Mouse (Mus musculus) ES-Bruce4 (cell line): ENCODE measurements around the gene Hsd3b5. TPM values are rescaled to one million over a fixed set of nuclear protein-coding genes. Genes with fewer than 3 reads are reported as not detected.
"Not testable (repeated sequence)": the region's sequence is repeated elsewhere in the genome, so short reads cannot be mapped to it uniquely, and the experiment has no call there.

Experiments
- H3K27ac ChIP-seq: 2 replicates; pipeline ENCODE4 v1.5.1; 2012; ENCODE audit warnings: low read length, inconsistent platforms; ENCODE audit not compliant: insufficient read depth
- H3K27me3 ChIP-seq: 2 replicates; pipeline ENCODE4 v1.6.1; 2012; ENCODE audit warnings: mild to moderate bottlenecking, low read length, inconsistent platforms; ENCODE audit not compliant: control insufficient read depth, poor library complexity, insufficient read depth, severe bottlenecking
- H3K36me3 ChIP-seq: 2 replicates; pipeline ENCODE4 v1.6.1; 2012; ENCODE audit warnings: inconsistent platforms, mild to moderate bottlenecking, low read length, moderate library complexity; ENCODE audit not compliant: control insufficient read depth, poor library complexity, insufficient read depth, severe bottlenecking
- H3K4me1 ChIP-seq: one replicate; pipeline ENCODE4 v1.8.1; 2011; ENCODE audit warnings: low read length; ENCODE audit not compliant: control insufficient read depth, insufficient read depth
- H3K4me3 ChIP-seq: 2 replicates; pipeline ENCODE4 v1.5.1; 2011; ENCODE audit warnings: low read depth, mild to moderate bottlenecking, low read length
- H3K9ac ChIP-seq: 2 replicates; pipeline ENCODE4 v1.6.1; 2012; ENCODE audit warnings: low read depth, mild to moderate bottlenecking, inconsistent platforms; ENCODE audit not compliant: poor library complexity, severe bottlenecking
- H3K9me3 ChIP-seq: replicated peaks from 2 replicates; pipeline ENCODE4 v1.6.1; 2012; ENCODE audit warnings: mild to moderate bottlenecking, low read length, inconsistent platforms; ENCODE audit not compliant: control insufficient read depth, poor library complexity, insufficient read depth, severe bottlenecking
- CTCF ChIP-seq: IDR thresholded peaks from one replicate; pipeline ENCODE4 v1.8.1; 2011; ENCODE audit warnings: low read depth, low read length
- EP300 ChIP-seq: IDR thresholded peaks from 2 replicates; pipeline ENCODE4 v1.6.1; 2011; ENCODE audit warnings: low read depth, low read length; ENCODE audit not compliant: insufficient read depth
- POLR2A ChIP-seq: IDR thresholded peaks from one replicate; pipeline ENCODE4 v1.8.1; 2011; ENCODE audit warnings: low read length; ENCODE audit not compliant: insufficient read depth
- polyA plus RNA-seq: library from polyadenylated mRNA; stranded (reverse); fragments of >200 nt; gene quantifications from 2 replicates; pipeline ENCODE4 v1.2.4, GENCODE M21; 2011; ENCODE audit warnings: low read depth; ENCODE audit not compliant: missing spikeins, insufficient read depth, insufficient read length

Hsd3b5 gene
- polyA plus RNA-seq, result not detected in 2 replicates

DNA sequence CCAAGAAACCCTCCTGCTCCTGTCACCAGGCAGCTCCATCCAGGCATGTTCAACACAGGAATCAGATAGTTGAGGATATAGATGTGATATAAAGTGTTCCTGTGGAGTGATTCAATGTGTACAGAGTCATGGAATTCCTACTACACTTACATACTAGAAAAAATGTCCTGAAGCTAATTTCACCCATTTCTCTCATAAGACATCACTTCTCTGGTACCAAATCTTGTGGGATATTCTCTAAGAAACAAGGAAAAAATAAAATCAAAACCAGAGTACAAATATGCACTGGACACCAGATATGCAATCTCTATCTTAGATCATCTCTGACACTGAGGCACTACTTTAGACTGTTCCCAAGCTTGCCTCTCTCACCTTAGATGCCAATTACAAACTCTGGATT is at the start of gene Hsd3b5:
Hsd3b5 (minus strand) TSS at position 101 of the 400 bp plus-strand sequence.
- TF ChIP-seq EP300 (no peak), POLR2A (no peak), CTCF (no peak)
- no peak within 1 kb of the TSS for H3K9ac ChIP-seq
- H3K9me3 ChIP-seq, result no peaks in the 10 kb centered on the region
- H3K27ac ChIP-seq, result no peak within 1 kb of the TSS
- no peaks in the 10 kb centered on the region for H3K36me3 ChIP-seq
- no peaks in the 10 kb centered on the region for H3K4me1 ChIP-seq
- H3K4me3 ChIP-seq, result no peak within 1 kb of the TSS
- no peaks in the 10 kb centered on the region for H3K27me3 ChIP-seq

DNA sequence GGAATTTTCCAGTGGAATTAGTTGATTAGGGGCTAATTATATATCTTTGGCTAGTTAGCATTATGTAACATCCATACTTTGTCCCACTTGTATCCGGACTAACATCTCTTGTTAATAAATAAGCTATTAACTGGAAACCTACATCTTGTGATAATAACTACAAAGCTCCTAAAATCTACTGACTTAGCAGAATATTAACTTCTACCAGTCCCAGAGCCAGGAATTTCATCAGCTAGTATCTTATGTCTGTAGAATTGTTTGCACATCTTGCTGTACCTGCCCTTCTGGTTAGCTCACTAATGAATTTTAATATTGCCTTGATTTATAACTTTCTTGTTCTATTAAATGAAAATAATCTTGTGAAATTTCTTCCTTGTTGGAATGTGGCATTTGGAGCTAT is 5.1 kb upstream of the Hsd3b5 start:
- H3K27ac ChIP-seq, result no peak overlapping the region
- H3K4me1 ChIP-seq, result no peaks in the 10 kb centered on the region
- H3K9ac ChIP-seq, result no peak overlapping the region
- H3K36me3 ChIP-seq, result no peaks in the 10 kb centered on the region
- no peaks in the 10 kb centered on the region for H3K27me3 ChIP-seq
- H3K9me3 ChIP-seq, result no peaks in the 10 kb centered on the region
- H3K4me3 ChIP-seq, result no peak overlapping the region
- TF ChIP-seq POLR2A, result no peak
- TF ChIP-seq CTCF, result no peak
- TF ChIP-seq EP300, result no peak

DNA sequence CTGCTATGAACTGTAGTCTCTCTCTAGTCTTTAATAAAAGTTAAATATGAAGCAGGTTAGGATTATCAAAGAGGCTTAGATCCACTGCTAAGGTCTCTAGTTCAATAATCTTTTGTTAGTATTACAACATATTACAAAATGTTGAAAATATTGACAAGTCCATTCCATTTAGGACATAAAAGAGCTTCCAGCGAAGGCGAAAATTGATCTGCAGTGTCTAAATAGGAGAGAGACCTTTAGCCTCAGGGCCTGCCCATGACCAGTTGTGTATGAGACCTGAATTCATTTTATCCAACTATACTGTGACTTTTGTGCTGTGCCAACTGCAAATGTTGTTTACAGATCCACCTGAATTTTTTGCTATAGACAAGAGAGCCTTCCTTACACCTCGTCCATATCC is 419 bp downstream of the Hsd3b5 start:
- Histone ChIP-seq H3K9ac (no peak overlapping the region), H3K27me3 (no peaks in the 10 kb centered on the region), H3K9me3 (no peaks in the 10 kb centered on the region), H3K36me3 (no peaks in the 10 kb centered on the region), H3K27ac (no peak overlapping the region), H3K4me3 (no peak overlapping the region), H3K4me1 (no peaks in the 10 kb centered on the region)
- TF ChIP-seq CTCF (no peak), POLR2A (no peak), EP300 (no peak)

DNA sequence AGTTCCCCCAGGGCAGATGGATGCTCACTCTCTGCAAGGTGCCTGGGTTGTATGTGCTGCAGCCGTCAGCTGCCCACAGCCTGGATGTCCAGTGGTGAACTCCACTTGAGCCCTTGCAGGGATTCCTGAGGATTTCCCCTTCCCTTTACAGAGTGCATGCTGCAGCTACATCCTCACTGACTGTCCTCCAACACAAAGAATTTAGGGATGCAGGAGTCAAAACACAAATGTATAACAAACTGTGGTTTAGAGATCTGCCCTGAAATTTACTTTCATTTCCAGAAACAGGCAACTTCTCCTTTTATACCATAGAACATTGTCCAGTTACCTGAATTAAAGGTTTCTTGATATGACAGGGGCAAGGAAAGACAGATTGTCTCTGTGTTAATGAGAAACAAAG is 13.3 kb downstream of the Hsd3b5 start:
- not testable (repeated sequence) for H3K9me3 ChIP-seq, H3K27me3 ChIP-seq, H3K4me3 ChIP-seq, H3K36me3 ChIP-seq, H3K9ac ChIP-seq, H3K4me1 ChIP-seq, H3K27ac ChIP-seq

DNA sequence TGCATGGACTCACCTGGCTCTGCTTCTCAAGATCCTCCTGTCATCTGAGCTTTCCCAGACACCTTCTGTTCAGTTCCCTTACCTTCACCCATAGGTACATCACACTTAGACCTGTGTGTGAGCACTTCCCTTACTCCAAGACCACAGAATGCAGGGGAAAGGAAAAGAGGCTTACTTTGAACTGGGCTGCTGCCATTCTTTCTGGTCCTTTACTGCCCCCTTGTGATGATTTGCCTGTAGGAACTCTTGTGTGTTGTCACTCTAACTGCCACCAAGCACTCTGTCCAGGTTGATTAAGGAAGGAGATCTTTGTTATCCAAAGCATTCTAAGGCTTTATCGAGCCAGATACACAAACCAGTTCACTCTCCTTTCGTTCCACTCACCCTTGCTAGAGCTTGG is 13.8 kb downstream of the Hsd3b5 start:
- not testable (repeated sequence) for H3K27ac ChIP-seq, H3K9ac ChIP-seq, H3K4me3 ChIP-seq, H3K27me3 ChIP-seq, H3K9me3 ChIP-seq, H3K36me3 ChIP-seq, H3K4me1 ChIP-seq

DNA sequence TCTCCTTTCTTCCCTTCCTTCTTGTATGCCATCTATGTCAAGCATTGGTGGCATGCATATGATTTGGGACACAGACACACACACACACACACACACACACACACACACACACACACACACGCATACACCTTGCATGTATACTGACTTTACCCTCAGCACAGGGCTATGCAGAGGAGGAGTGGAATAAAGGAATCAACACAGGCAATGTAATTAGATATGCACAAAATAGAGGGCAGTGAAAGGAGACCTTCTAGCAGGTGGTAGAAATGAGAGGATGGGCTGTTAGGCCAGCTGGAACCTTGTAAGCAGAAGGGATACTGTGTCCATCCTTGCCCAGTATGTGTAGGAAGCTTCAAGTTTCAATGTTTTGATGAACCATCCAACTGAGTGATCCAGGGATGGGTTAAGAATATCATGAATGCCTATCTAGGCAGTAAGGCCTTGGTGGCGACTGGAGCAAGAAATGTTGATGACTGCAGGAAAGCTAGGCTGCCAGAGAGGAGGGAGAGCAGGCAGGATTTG is 15.6 kb downstream of the Hsd3b5 start:
- not testable (repeated sequence) for H3K27ac ChIP-seq, H3K9me3 ChIP-seq, H3K27me3 ChIP-seq, H3K36me3 ChIP-seq, H3K4me3 ChIP-seq, H3K9ac ChIP-seq, H3K4me1 ChIP-seq

DNA sequence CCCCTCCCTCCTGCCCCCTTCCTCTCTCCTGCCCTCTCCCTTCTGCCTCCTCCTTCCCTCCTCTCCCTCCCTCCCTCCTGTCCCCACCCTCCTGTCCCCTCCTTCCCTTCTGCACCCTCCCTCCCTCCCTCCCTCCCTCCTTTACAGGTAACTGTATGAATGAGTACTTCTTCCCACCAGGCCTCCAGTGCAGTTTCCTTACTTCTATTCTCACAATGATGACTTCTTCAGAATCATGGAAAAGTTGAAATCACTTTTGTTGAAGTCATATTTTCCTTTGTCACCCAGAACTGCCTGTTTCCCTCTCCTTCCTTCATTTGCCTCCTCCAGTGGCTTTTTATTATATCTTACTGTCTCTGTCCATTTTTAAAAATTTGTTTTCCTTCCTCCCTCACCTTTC is 16.1 kb downstream of the Hsd3b5 start:
- no peaks in the 10 kb centered on the region for H3K9me3 ChIP-seq
- TF ChIP-seq POLR2A (no peak), CTCF (no peak), EP300 (no peak)
- no peaks in the 10 kb centered on the region for H3K4me1 ChIP-seq
- no peak overlapping the region for H3K4me3 ChIP-seq
- H3K27ac ChIP-seq, result no peak overlapping the region
- H3K27me3 ChIP-seq, result no peaks in the 10 kb centered on the region
- H3K9ac ChIP-seq, result no peak overlapping the region
- no peaks in the 10 kb centered on the region for H3K36me3 ChIP-seq

DNA sequence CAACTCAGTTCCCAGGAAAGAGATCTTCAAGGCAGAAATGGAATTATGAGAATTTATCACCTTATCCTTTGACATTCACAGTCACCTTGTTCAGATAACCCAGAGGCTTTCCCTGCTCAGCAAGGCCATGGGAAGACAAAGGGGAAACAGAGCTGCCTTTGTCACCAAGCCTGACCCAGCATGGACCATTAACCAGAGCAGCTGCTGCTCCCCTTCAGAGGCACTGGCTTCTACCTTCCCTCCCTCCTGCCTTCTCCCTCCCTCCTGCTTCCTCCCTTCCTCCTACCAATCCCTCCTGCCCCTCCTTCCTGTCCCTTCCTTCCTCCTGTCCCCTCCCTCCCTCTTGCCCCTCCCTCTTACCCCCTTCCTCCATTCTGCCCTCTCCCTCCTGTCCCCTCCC is 16.5 kb downstream of the Hsd3b5 start:
- H3K4me3 ChIP-seq, H3K36me3 ChIP-seq, H3K4me1 ChIP-seq, H3K27me3 ChIP-seq, H3K9me3 ChIP-seq, H3K9ac ChIP-seq, H3K27ac ChIP-seq: not testable (repeated sequence)
